Comparison of ENCODE assay signal across 25 mouse cellular contexts in the genomic region with DNA sequence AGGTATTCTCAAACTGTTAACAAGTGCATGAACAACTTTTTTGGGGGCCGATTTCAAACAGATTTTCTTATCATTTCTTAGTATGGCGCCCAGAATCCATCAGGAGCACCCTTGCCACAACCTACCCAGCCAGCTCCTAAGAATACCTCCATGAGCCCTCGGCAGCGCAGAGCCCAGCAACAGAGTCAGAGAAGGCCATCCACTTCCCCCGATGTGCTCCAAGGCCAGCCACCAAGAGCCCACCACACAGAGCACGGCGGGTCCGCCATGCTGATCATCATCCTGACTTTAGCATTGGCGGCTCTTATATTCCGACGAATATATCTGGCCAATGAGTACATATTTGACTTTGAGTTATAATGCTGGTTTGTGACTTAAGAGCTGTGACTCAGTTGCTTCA. TPM values are rescaled to one million over a fixed set of nuclear protein-coding genes. Genes with fewer than 3 reads are reported as not detected.
A peak's percentile ranks its signal among the peaks of the same experiment; 100 is the strongest.
DNase-seq lines count a peak whose midpoint lies in the region; ATAC-seq and TF ChIP-seq lines count a peak whose summit lies in the region.
"Had no signal": no experiment of that assay in that cellular context is flagged by ENCODE, and none has a peak within 500 bp of the region (broad histone marks: within the 10 kb centered on the region; RNA-seq: fewer than 3 reads in every experiment).

No protein-coding gene starts in this region.

- no peak overlapping the region for H3K4me2 ChIP-seq in intestine, embryonic 14.5 days (ENCODE audit: low read length)
- no peak overlapping the region for H3K4me2 ChIP-seq in intestine, embryonic 16.5 days (ENCODE audit: low read depth, low read length)

- H3K9me3 ChIP-seq in heart, embryonic 10.5 days, result no peaks in the 10 kb centered on the region
- no peaks in the 10 kb centered on the region for H3K9me3 ChIP-seq in intestine, embryonic 14.5 days (ENCODE audit: control insufficient read depth, low read length)
- no peaks in the 10 kb centered on the region for H3K9me3 ChIP-seq in intestine, embryonic 16.5 days (ENCODE audit: control insufficient read depth, low read length)
- H3K9me3 ChIP-seq: G1E had no signal

- no peak for TF ChIP-seq CTCF in heart, adult 2 months (IDR thresholded peaks at IDR 0.05)

- H3K9ac ChIP-seq in heart, adult 2 months (ENCODE audit: low read depth, low read length), result no peak overlapping the region
- H3K9ac ChIP-seq in intestine, embryonic 14.5 days (ENCODE audit: low read length), result no peak overlapping the region
- H3K9ac ChIP-seq in intestine, embryonic 16.5 days (ENCODE audit: low read depth, low read length), result no peak overlapping the region

- ATAC-seq in intestine, embryonic 14.5 days (replicated peaks; ENCODE audit: low FRiP score, low TSS enrichment, low read depth), result no peak
- ATAC-seq in intestine, embryonic 16.5 days, result no peak
- ATAC-seq: activated CD4-positive, CD25-positive, alpha-beta regulatory T cell, adult 4 months; CD4-positive, CD25-positive, alpha-beta regulatory T cell, adult 4 months; Patski had no signal

- no peak overlapping the region for H3K27ac ChIP-seq in heart, adult 2 months
- H3K27ac ChIP-seq in heart, embryonic 10.5 days, result no peak overlapping the region
- no peak overlapping the region for H3K27ac ChIP-seq in intestine, embryonic 14.5 days (ENCODE audit: low read depth)
- H3K27ac ChIP-seq in intestine, embryonic 16.5 days (ENCODE audit: low read length), result no peak overlapping the region

- TF ChIP-seq EP300 in heart, adult 2 months (IDR thresholded peaks at IDR 0.05; ENCODE audit: insufficient read depth, low read depth, low read length), result no peak

- H3K79me2 ChIP-seq in heart, adult 2 months (replicated peaks; ENCODE audit: control insufficient read depth, insufficient read depth, low read length), result no peaks in the 10 kb centered on the region

- DNase-seq in heart, adult 11 months, result peak; percentile 86
- no peak for DNase-seq in heart, adult 2 months
- DNase-seq in heart, embryonic 10.5 days (ENCODE audit: low spot score), result peak; percentile 66
- DNase-seq in heart, postnatal 14 days, result no peak
- DNase-seq in intestine, embryonic 14.5 days (ENCODE audit: low spot score), result peak; percentile 27
- DNase-seq in ZHBTc4 (ENCODE audit: low read depth, low spot score), result peak; percentile 18
- no peak for DNase-seq in frontal cortex, postnatal 14 days (ENCODE audit: low spot score in 2 of 2)
- DNase-seq: adrenal gland, adult 2 months; adrenal gland, adult 8-10 months; adrenal gland, postnatal 10 days; adrenal gland, postnatal 14 days; adrenal gland, postnatal 25 days; adrenal gland, postnatal 36 days; B cell, adult 2 months; cerebellum, adult 11 months; cerebellum, adult 11-12 months; cerebellum, adult 18-20 months had no signal

- intact Hi-C loops in heart, adult 2 months (cut with DNase I), result no loop called here
- intact Hi-C loops in heart, postnatal 14 days (cut with DNase I), result no loop called here

- H3K4me3 ChIP-seq in heart, adult 2 months, result no peak overlapping the region
- H3K4me3 ChIP-seq in heart, embryonic 10.5 days, result no peak overlapping the region
- H3K4me3 ChIP-seq in intestine, embryonic 14.5 days (ENCODE audit: low read depth, low read length), result no peak overlapping the region
- no peak overlapping the region for H3K4me3 ChIP-seq in intestine, embryonic 16.5 days (ENCODE audit: low read length)

- WGBS in heart, adult 2 months, result 94% methylated on average over 11 of the region's 11 CpGs
- WGBS in heart, embryonic 10.5 days, result 92% methylated on average over 11 of the region's 11 CpGs
- 94% methylated on average over 11 of the region's 11 CpGs for WGBS in intestine, embryonic 14.5 days
- WGBS in intestine, embryonic 16.5 days, result 94% methylated on average over 11 of the region's 11 CpGs

- no peaks in the 10 kb centered on the region for H3K4me1 ChIP-seq in heart, adult 2 months (ENCODE audit: control insufficient read depth, insufficient read depth, low read length)
- no peaks in the 10 kb centered on the region for H3K4me1 ChIP-seq in heart, embryonic 10.5 days
- H3K4me1 ChIP-seq in intestine, embryonic 14.5 days (replicated peaks; ENCODE audit: control insufficient read depth, insufficient read depth, low read length), result no peaks in the 10 kb centered on the region
- no peaks in the 10 kb centered on the region for H3K4me1 ChIP-seq in intestine, embryonic 16.5 days (ENCODE audit: control insufficient read depth, insufficient read depth, low read length)

- H3K36me3 ChIP-seq in heart, adult 2 months (ENCODE audit: control insufficient read depth, insufficient read depth, low read length), result peaks cover 4% of the 10 kb centered on the region
- peaks cover 77% of the 10 kb centered on the region for H3K36me3 ChIP-seq in heart, embryonic 10.5 days
- peaks cover 81% of the 10 kb centered on the region for H3K36me3 ChIP-seq in intestine, embryonic 14.5 days (ENCODE audit: control insufficient read depth, insufficient read depth, low read length)
- peaks cover 12% of the 10 kb centered on the region; the same call in 1 of the 2 replicates for H3K36me3 ChIP-seq in intestine, embryonic 16.5 days (ENCODE audit: control insufficient read depth, insufficient read depth, low read length)

- no peaks in the 10 kb centered on the region for H3K27me3 ChIP-seq in heart, adult 2 months (ENCODE audit: control insufficient read depth, insufficient read depth, low read length)
- H3K27me3 ChIP-seq in heart, embryonic 10.5 days (ENCODE audit: insufficient read depth, poor library complexity, severe bottlenecking), result no peaks in the 10 kb centered on the region
- H3K27me3 ChIP-seq in intestine, embryonic 14.5 days (replicated peaks; ENCODE audit: control insufficient read depth, insufficient read depth, low read length), result no peaks in the 10 kb centered on the region
- H3K27me3 ChIP-seq in intestine, embryonic 16.5 days (replicated peaks; ENCODE audit: control insufficient read depth, insufficient read depth, low read length), result no peaks in the 10 kb centered on the region
- H3K27me3 ChIP-seq: CH12.LX, Patski had no signal

- no peak for TF ChIP-seq POLR2A in heart, adult 2 months (IDR thresholded peaks at IDR 0.05; ENCODE audit: insufficient read depth, low read depth, low read length)

RNA-seq across cellular contexts. Expression of a gene that starts 13.2 kb away (rescaled TPM):
- 1 to 10 TPM; 1.6 to 2.6 TPM for total RNA-seq in heart, adult 2 months (2021)
- 4.9 and 7.5 TPM in 2 replicates for polyA plus RNA-seq in heart, adult 2 months (2012; rRNA removed)
- polyA plus RNA-seq in heart, embryonic 10.5 days (2016; fragmentation: Nextera tagmentation; extraction: Ambion mirVana), result 0.21 and 0.62 TPM in 2 replicates
- 1 to 10 TPM; 1.0 to 1.3 TPM for total RNA-seq in heart, postnatal 14 days (2021)
- polyA plus RNA-seq in intestine, embryonic 14.5 days (2014; fragmentation: Nextera tagmentation; extraction: Ambion mirVana), result 0.09 and 0.17 TPM in 2 replicates
- 0.10 and 0.24 TPM in 2 replicates for polyA plus RNA-seq in intestine, embryonic 16.5 days (2015; fragmentation: Nextera tagmentation; extraction: Ambion mirVana)
- total RNA-seq: adrenal gland, adult 2 months; adrenal gland, postnatal 4 days; ES-E14 had no signal
- polyA plus RNA-seq: G1E had no signal

RNA-seq across cellular contexts. Expression of a gene that starts 18.4 kb away (rescaled TPM):
- 10 to 100 TPM; 40.8 to 41.9 TPM for total RNA-seq in heart, adult 2 months (2021)
- polyA plus RNA-seq in heart, adult 2 months (2012; rRNA removed), result 14.1 and 20.1 TPM in 2 replicates
- 39.0 and 42.7 TPM in 2 replicates for polyA plus RNA-seq in heart, embryonic 10.5 days (2016; fragmentation: Nextera tagmentation; extraction: Ambion mirVana)
- 10 to 100 TPM; 47.8 to 49.1 TPM for total RNA-seq in heart, postnatal 14 days (2021)
- 39.7 and 45.2 TPM in 2 replicates for polyA plus RNA-seq in intestine, embryonic 14.5 days (2014; fragmentation: Nextera tagmentation; extraction: Ambion mirVana)
- 43.0 and 44.9 TPM in 2 replicates for polyA plus RNA-seq in intestine, embryonic 16.5 days (2015; fragmentation: Nextera tagmentation; extraction: Ambion mirVana)

Comparison
In these comparisons a context has a peak if more than half of its experiments do, and no peak if none do; other contexts are left out.
1. DNase-seq: peak in heart, adult 11 months (single experiment), heart, embryonic 10.5 days (single experiment), intestine, embryonic 14.5 days (single experiment) and ZHBTc4 (single experiment); none in heart, adult 2 months (0 of 2), heart, postnatal 14 days (0 of 2) and frontal cortex, postnatal 14 days (0 of 2).